Mouse (Mus musculus) lung, postnatal 14 days (tissue): ENCODE measurements around the gene Igf1r.

Experiments
- DNase-seq: peaks from one replicate; pipeline ENCODE4 v3.0.0; 2021

The Igf1r gene

GRCm38 (mm10) chr7:68054956-68055355, 102.3 kb downstream of the Igf1r start:
- peak; percentile 41 for DNase-seq

DNA sequence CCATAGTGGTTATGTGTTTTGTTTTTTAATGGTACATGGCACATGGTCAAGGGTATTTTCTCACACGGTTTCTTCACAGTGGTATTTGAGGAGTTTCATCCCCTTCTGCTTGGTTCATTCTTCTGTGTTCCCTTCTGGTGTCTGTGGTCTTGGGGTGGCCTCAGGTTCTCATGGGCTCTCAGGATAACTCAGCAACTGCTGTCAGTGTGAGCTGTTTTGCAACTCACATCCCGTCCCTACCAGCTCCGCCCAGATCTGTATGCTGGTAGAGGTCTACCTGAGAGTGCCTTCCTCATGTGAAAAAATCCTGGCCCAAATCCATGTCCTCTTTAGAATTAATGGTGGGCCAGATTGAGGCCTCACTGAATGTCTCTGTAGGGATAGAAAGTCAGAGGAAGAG, 104.4 kb downstream of the Igf1r start:
- no peak for DNase-seq

- no peak for DNase-seq
These were observed 107.1 kb downstream of the Igf1r start for GRCm38 (mm10) chr7:68059690-68060089.

GRCm38 (mm10) chr7:68061434-68061833, 108.8 kb downstream of the Igf1r start:
- no peak for DNase-seq

GRCm38 (mm10) chr7:68062170-68062848, 109.7 kb downstream of the Igf1r start:
- peak; percentile 33 for DNase-seq

DNA sequence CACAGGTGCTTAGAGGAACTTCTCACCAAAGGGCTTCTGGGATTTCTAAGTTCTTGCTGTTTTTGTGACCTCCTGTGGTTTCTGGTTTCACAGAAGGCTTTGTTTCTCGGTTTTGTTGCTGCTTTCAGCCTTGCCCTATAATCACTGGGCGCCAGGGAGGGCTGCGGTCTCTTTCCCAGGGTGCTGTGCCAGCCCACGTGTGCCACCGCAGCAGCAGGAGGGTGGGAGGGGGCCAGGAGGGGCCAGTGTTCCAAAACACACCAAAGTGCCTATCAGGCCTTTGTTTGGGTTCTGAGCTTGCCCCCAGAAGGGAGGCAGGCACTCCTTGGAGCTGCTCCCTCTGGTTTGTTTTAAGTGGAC, 110.2 kb downstream of the Igf1r start:
- no peak for DNase-seq

DNA sequence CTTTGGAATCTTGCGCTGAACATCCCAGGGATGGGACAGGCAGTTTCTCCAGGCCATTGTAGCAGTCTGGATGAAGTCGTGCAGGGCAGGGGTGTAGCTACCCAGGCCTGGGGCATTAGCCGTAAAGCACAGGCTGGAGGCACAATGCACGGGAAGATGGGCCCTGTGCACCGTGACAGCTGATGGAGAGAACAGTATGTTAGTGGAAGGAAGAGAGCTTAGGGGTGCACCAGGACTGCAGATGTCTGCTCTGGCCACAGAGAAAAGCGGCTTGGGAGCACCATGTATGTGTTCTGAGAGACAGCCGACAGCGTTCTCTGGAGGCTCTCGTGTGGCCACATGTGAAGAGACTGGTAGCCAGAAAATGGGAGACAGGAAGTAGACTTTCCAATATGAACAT, 111.1 kb downstream of the Igf1r start:
- DNase-seq, result no peak

DNA sequence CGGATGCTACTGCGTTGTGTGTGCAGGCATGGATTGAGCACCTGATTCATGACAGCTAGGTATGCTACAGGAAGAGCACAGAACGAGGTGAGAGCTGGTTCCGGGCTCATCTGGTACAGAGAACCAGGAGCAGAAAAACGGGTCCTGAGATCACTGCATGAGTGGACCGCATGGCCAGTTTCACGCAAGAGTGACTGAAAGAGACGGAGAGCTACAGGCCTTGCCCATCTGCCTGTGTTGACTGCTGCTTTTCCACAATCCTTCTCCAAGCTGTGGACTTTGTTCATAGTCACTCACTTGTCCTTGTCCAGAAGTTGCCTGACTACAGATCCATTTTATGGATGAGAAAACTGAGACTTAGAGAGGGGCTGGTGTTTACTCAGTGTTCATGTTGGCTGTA, 111.5 kb downstream of the Igf1r start:
- DNase-seq, result no peak

DNA sequence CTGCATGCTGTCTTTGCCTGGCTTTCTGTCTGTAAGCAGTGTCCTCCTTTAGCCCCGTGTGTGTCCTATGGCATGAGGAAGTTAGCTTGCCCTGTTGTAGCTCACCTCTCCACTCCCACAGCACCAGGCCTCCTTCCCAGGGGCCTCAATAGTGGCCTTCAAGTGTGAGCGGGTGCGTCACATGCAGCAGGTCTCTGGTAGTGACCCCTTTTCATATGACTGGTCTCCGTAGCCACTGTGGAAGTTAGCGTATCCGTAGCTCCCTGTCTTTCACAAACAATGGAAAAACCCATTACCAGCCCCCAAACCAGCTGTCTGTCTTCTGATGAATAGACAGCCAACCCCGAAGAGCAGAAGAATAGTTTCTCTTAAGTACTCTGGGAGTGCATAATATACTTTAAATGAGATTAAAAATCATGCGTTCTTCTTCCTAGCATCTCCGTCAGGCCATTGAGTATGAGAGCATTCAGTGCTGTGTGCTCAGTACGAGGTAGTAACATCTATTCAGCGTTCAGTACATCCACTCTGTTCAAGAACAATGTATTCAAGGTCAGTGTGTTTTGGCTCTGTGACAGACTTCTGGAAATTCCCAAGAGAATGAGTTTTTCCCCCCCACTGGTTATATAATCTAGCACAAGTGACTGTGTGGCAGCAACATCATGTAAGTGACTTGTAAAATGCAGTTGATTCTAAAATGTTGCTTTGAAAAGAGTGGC, 112.2 kb downstream of the Igf1r start:
- peak; percentile 28 for DNase-seq

GRCm38 (mm10) chr7:68065904-68066303, 113.3 kb downstream of the Igf1r start:
- peak; percentile 49 for DNase-seq

DNA sequence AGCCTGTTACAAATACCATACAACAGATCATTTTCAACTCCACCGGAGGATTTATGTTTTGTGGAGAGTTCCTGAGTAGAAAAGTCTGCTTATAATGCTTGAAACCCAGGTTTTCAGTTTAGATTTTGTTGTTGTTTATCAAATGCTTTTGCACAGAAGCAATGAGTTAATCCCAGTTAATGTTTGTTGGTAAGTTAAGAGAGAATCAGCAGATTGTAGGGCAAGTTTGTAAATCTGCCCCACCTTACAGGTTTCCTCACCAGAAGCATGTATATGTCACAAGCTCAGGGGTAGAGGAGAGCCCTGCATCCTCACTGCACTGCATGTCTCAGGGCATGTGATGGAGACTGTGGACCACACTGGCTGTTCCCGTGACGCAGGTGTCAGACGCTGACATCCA, 114.7 kb downstream of the Igf1r start:
- DNase-seq, result no peak

DNA sequence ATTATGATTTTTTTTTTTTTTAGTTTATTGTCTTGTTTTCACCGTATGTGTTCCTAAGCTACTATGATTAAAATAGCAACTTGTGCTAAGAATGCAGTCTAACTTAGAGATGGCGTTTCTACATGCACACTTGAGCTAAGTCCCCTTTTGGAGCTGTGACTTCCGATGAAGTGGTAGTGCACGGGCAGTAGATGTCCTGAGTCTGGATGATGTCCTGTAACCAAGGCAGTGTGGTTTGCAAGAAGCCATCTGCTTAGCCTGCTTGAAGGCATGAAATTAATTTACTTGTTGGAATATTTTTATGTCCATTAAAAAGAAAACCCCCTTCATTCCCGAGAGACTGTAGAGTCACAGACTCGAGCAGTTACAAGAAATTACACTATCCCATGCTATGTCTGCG, 116.7 kb downstream of the Igf1r start:
- DNase-seq, result no peak

DNA sequence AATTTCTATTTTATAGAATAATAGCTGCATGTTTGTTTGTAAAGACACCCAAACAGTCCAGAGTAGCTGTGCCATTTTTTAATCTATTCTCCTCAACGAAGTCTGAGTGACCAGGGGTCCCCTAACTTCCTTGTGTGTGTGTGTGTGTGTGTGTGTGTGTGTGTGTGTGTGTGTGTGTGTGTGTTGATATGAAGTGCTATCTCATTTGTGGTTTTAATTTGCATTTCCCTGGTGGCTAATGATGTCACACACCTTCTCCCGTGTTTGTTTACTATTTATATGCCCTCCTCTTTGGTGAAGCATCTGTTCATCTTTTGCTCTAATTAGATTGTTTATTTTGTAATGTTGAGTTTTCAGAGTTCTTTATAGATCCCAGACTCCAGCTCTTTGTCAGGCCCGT, 117.4 kb downstream of the Igf1r start:
- no peak for DNase-seq

DNA sequence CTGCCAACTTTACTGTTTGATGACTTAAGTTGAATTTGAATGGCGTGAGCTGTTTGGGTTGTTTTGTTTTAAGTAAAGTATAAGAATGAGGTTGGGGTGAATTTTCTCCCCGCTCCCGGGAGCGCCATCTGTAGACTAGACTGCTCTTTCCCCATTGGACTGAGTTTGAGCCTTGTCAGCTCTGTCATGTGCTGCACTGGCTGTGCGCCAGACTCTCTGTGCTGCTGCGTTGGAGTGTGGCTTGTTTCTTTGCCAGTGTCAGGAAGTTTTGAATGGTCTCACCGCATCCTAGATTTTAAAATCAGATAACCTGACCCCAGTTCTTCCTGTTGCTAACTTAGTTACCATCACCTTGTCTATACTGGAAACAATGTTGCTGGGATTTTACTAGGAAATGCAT, 118.0 kb downstream of the Igf1r start:
- peak; percentile 77 for DNase-seq

GRCm38 (mm10) chr7:68071050-68071449, 118.4 kb downstream of the Igf1r start:
- no peak for DNase-seq

DNA sequence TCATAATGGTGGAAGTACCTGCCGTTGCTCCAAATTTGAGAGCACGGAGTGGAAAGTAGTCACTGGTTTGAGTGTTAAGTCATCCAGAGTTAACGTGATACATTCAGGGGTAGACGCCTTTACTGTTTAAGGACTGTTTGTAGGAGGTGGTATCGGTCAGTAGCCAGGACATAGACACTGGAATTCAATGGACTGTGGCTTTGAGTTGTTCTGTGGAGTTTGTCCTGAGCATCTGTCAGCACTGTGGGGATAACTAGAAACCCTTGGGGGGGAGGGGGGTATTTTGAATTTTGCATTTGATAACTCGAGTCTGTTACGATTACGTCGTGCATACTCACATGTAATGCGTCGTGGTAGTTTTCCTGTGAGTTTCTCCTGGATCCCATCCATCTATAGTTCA, 119.1 kb downstream of the Igf1r start:
- DNase-seq, result no peak

DNA sequence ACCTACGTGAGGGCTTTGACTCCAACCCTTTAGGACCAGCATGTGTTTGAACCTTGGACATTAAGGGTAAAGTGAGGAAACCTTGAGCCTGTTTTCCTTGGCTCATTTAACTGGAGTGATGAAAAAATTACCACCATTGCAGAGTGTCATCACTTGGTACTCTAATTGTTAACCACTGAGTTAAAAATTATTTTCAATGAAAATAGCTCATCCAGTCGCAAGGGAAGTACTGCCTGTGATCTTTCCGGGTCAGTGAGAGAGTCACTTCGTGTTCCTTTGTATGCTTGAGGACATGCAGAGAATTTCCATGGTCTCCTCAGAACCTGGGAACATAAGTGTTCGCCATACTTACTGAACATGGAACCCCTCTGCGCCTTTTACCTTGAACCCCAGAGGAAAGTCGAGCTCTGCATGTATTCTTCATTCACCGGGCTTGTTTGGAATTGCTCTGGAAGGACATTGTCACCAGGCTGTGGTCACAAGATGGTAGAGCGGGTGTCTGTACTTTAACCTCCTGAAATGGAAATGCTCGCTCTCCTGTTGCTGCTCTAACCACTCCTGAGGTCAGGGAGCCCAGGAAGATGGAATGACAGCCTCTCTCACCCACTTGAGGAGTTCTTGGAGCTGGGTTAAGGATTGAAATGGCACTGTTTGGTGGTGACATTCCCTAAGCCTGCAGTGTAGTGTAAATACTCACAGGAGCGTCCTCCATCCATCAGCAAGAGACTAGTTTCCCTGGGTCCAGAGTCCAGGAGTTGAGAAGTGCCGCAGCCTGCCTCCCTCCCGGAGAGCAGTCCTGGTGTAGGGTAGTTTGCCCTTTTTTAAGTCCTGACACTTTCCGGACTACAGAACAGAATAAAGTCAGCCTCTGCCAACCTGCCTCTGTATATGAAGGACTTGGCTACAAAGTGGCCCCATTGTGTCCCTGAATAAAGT, 120.2 kb downstream of the Igf1r start:
- DNase-seq, result no peak

DNA sequence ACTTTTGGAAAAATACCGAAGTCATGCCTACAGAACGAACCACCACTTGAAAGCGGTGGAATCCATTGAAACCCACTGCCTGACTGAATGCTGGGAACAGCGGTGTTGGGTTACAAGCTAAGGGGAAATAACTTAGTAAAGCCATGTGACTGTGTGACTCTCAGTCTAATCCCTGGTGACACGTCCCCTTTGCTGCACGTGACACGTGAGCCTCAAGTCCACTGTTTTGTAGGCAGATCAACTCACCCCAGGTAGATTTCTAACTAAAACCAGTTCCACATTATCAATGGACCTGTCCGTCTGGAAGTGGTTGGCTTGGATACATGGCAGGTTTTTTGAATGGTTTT, 120.8 kb downstream of the Igf1r start:
- DNase-seq, result no peak

DNA sequence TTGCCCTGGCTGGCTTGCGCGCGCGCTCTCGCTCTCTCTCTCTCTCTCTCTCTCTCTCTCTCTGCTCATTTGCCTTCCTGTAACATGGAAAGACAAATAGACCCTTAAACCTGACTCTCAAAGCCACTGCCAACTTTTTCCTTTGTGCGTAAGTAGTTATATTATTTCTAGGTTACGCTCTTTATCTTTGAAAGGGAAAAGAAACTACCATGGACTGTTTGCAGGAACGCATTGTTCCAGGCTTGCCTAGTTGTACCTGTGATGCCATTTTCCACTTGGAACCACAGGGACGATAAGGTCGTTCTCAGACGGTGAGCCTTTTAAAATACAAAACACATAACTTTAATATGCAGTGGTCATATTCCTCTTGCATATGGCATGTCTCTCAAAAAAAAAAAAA, 122.1 kb downstream of the Igf1r start:
- DNase-seq, result no peak

DNA sequence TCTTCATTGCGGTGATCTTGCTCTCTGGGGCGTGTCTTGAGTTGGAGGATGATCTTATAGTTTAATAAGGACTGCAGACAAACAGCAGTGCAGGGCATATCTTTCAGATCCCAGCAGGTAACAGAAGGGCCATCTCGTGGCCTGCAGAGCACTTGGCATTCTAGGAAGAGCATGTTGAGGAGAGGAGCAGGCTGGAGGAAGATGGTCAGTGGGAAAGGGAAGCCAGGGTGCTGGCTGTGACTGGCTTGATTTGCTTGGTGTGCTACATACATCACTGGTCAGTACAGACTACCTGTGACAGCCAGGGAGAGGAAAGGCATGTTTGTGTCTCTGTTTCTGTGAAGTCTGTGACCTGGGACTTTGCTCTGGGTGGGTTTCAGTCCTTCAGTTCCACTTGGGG, 122.8 kb downstream of the Igf1r start:
- no peak for DNase-seq

DNA sequence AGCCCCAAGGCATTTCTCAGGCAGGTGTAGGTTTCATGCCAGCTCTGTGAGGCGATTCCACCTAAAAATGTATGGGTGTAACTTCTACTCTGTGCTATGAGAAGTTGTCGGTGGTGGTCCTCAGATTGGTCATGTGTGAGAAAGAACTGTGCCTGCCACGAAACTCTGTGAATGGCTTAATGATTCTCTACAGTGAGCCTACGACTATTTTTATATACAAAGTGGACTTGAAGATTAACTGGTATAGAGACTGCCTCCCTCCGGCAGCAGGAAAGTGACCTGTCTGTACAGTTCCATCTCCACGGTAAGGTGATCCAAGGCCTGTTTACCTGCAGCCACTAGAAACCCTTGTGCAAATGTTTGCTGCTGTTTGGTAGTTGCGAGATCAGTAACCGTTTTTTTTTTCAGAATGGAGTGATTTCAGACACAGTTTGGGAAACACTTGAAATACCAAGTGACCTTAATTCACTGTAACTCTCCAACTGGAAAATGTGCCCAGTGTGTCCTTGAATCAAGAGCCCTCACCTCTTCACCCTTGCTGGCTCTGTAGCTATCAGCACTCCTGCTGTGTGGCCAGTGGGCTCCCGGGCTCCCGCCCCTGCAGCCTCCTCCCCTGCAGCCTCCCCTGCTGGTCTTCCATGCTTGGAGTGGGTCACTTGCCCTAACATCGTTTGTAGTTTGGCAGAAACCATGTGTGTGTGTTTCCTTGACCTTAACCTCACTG, 127.7 kb downstream of the Igf1r start:
- DNase-seq, result peak; percentile 64

- DNase-seq, result peak; percentile 39
These were observed 132.7 kb downstream of the Igf1r start for GRCm38 (mm10) chr7:68085338-68085737.

- no peak for DNase-seq
These were observed 133.3 kb downstream of the Igf1r start for GRCm38 (mm10) chr7:68085870-68086341.
